Mouse (Mus musculus) lung, adult 18-20 months (tissue): ENCODE data around the gene Ccdc28b.

Experiments used
- DNase-seq, 2 experiments: peaks; one replicate each; pipeline ENCODE4 v3.0.0; 2022; ENCODE audit warnings: mixed read lengths in 2 of 2

The Ccdc28b gene

DNA sequence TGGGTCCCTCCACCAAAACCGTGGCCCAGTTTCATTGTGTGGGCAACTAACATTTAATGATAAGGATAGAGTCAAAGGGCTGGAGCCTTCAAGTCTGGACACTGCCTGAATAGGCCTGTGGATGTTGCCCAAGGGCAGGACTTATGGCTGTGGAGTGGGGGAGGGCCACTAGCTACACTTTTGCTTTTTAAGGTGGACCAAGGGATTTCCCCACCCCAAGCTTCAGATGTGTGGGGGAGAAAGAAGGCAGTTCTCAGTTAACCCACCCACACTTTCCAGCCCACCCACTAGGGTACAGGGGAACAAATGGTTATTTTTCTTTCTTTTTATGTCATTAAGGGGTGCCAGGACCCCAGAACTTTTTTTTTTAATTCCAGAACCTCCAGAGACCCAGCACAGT, 39.4 kb downstream of the Ccdc28b start:
- DNase-seq: no peak

DNA sequence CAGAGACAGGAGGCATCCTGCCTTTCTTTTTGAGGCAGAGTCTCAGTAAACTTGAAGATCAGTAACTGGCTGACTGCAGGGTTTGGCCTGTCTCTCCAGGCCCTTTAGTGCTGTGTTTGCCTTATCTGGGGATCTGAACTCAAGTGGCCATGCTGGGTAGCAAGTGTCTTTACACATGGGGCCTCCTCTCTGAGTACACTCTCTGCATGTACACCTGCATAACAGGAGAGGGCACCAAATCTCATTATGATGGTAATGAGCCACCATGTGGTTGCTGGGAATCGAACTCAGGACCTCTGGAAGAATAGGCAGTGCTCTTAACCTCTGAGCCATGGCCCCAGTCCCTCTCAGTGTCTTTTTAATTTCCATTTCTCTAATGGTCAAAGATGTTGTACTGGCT, 41.5 kb downstream of the Ccdc28b start:
- no peak for DNase-seq

GRCm38 (mm10) chr4:129580347-129580746, 43.4 kb downstream of the Ccdc28b start:
- no peak for DNase-seq

DNA sequence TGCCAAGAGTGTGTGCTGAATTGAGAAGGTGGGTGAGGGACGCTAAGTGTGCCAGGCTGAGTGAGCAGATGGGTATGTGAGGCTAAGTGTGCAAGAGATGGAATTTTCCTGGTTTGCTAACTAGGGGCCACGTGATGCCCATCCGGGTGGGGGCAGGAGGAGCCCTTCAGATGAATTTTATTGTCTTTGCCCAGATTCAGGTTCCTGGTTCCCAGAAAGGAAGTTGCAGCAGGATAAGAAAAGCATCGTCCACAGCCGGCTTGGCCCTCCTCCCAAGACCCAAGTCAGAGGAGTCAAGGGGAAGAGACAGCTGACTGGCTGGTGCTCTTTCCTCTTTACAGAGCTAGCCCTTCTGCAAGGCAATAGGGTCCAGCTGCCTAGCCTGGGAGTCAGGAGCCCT, 45.3 kb downstream of the Ccdc28b start, which contains the start of gene Fam167b:
TSS of gene Fam167b (minus strand) at position 84 of the 400 bp plus-strand sequence.
- DNase-seq: no peak

GRCm38 (mm10) chr4:129577688-129578087, 46.1 kb downstream of the Ccdc28b start:
- DNase-seq: no peak

DNA sequence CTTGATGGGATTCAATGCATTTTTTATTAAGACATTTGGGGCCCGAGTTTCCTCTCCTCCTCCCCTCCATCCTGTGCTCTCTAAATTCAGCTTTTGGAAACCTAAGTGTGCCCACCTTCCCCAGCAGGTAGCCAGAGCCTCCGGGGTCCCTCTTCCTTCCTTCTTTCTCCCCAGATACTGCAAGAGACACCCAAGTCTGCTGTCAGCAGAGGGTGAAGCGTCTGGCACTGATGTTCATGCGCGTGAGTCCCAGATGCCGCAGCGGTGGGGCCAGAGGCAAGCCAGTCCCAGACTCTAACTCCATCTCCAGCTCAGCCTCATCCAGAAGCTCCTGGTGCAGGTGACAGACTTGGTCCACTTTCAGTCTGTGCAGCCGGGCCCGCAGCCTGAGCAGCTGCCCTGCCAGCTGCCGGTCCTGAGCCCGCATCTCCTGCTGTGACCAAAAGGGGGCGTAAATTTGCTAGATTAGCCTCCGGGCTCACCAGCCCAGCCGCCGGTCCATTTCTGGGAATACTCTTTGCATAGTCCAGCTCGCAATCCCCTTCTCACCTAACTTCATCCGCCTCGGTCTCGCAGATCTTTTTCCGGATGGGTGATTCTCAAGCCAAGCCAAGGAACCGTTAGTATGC, 46.8 kb downstream of the Ccdc28b start:
- DNase-seq: peak; percentile 67 to 69

GRCm38 (mm10) chr4:129575171-129575844, 48.4 kb downstream of the Ccdc28b start:
- DNase-seq: peak; percentile 26 to 45

DNA sequence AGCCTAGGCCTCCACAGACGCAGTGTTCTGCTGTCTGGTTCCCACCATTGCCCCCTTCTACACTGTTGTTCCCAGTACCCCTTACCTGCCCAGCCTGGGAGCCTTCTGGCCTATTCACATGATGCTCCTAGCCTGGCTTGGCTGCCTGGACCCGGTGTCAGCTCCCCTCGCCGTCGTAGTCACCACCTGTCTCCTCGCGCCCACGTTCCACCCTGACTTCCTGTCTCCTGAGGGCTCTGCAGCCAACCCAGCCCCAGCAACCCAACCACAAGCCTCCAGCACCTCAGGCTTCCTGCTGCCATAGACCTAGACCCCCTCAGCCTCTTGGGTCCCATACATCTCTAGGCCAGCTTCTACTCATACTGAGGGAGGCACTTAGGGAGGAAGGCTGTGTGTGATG, 50.3 kb downstream of the Ccdc28b start, which contains the start of gene Lck:
TSS of gene Lck (minus strand) at position 212 of the 400 bp plus-strand sequence.
- DNase-seq: no peak

DNA sequence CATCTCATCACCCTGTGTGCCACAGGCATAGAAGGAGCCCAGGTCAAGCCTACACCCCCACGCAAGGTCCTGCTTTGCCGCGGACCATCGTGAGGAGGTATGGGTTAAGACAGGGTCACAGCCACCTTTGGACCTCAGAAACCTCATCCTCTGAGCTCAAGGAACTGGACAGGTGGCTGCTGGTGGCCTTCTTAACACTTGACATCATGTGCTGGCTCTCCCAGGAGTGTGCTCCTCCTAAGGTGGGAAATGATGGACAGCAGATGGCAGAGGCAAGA, 50.7 kb downstream of the Ccdc28b start:
- DNase-seq: no peak

DNA sequence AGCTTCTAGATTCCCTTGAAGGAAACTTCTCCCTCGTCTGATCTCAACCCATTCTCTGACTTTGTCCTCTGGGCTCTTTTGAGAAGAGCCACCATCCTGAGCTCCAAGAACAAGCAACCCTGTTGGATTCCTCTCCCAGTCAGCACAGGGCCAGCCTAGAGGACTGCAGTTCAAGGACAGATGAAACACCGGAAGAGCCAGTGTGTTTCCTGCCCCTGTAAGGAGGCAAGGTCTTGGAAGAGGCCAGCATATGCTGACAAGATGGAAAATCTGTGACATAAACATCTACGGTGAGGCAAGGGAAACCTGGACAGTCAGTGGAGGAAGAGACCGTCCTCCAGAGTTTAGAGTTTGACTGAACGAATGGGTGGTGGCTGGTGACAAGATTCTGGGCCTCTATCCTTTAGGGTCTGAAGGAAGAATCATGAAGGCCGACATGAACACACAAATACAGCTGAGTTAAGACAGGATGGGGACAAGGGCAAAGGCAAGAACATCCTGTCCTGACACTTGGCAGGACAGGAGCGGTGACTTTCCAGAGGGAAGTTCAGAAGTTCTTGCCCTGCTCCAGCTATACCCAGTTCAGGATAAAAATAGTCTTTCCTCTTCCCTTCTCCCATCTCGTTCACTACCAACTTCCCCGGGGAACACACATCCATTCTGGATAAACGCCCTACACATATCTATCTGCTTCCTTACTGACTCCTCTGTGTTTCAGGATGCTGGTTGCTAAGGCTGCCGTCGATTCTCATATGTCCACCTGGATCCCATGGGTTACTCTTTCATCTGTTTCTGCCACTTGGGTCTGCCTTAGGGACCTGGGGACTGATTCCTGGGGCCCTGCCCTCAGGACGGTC, 51.3 kb downstream of the Ccdc28b start:
- DNase-seq: no peak

DNA sequence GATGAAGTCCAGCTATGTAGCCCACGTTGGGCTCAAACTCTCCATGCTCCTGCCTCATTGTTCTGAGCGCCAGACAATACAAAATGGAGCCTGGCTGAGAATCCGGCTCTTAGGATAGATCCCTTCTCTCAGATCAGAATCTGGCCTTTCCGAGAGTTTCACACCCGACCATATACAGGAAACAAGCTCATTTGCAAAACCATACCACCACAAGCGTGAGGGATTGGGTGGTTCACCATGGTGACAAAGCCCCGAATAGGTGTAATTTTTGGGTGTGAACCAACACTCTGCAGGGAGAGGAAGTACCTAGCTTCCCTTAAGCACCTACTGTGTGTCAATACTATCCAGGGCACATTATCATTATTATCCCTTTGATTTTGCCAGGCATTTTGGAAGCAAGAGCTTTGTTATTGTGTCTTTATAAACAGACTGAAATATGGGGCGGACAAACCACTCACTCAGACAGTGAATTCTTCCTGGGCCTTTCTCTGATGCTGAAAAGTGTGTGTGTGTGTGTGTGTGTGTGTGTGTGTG, 52.1 kb downstream of the Ccdc28b start:
- DNase-seq: no peak

DNA sequence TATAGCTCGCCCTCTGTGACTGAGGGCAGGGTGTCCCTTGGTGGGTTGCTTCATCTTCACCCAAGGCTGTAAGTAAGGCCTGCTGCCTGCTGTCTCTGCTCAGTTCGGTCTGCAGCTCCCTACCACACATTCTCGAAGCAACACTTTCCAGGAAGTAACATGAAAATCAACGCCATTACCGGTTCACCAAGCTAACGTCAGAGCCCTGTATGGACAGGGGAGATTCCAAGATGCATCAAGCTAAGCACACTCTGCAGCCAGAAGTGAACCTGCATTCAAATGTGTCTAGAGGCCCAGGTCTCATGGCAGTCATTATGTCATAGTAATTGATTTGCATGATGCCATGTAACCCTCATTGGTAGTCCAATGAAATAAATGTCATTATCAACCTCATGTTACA, 53.7 kb downstream of the Ccdc28b start:
- no peak for DNase-seq
